Mouse (Mus musculus) forebrain, embryonic 13.5 days (tissue): Measurements from ENCODE around the gene Fbn1. TPM values are rescaled to one million over a fixed set of nuclear protein-coding genes. Genes with fewer than 3 reads are reported as not detected.
A peak's percentile ranks its signal among the peaks of the same experiment; 100 is the strongest.

Source experiments
- ATAC-seq: fragments of 200-750 bp; cut with Nextera tagmentation; 2 replicates; pipeline ENCODE4 v1.8.0; 2017
- H3K27ac ChIP-seq: fragments of 300-500 bp; sonication (generic); 2 replicates; pipeline ENCODE4 v1.5.1; 2015; ENCODE audit warnings: inconsistent platforms, mild to moderate bottlenecking, moderate library complexity
- H3K27me3 ChIP-seq: fragments of 300-500 bp; sonication (generic); 2 replicates; pipeline ENCODE4 v1.6.1; 2015; ENCODE audit warnings: mild to moderate bottlenecking, inconsistent platforms
- H3K36me3 ChIP-seq: fragments of 300-500 bp; sonication (generic); 2 replicates; pipeline ENCODE4 v1.6.1; 2015; ENCODE audit warnings: mild to moderate bottlenecking, inconsistent platforms; ENCODE audit not compliant: poor library complexity, severe bottlenecking
- H3K4me1 ChIP-seq: fragments of 300-500 bp; sonication (generic); 2 replicates; pipeline ENCODE4 v1.6.1; 2015; ENCODE audit warnings: inconsistent platforms
- H3K4me2 ChIP-seq: fragments of 300-500 bp; sonication (generic); 2 replicates; pipeline ENCODE4 v1.6.1; 2015; ENCODE audit warnings: inconsistent platforms, mild to moderate bottlenecking, moderate library complexity
- H3K4me3 ChIP-seq: fragments of 300-500 bp; sonication (generic); 2 replicates; pipeline ENCODE4 v1.5.1; 2015; ENCODE audit warnings: mild to moderate bottlenecking, inconsistent platforms
- H3K9ac ChIP-seq: fragments of 300-500 bp; sonication (generic); 2 replicates; pipeline ENCODE4 v1.6.1; 2015; ENCODE audit warnings: mild to moderate bottlenecking, inconsistent platforms
- H3K9me3 ChIP-seq: fragments of 300-500 bp; sonication (generic); replicated peaks from 2 replicates; pipeline ENCODE4 v1.6.1; 2016; ENCODE audit warnings: inconsistent platforms
- WGBS: fragments of 180-500 bp; shearing (Covaris S2); methylation state at CpG from one replicate; pipeline ENCODE4 v1.1.7; 2015; 5-methylcytosine and 5-hydroxymethylcytosine counted together
- polyA plus RNA-seq: library from polyadenylated mRNA; unstranded; fragments of >200 nt; fragmentation: Nextera tagmentation; extraction: Ambion mirVana; gene quantifications from 2 replicates; pipeline ENCODE4 v1.2.1, GENCODE M21; 2015

Gene Fbn1
- polyA plus RNA-seq, 1 experiment from 2014 or later = 1.8 TPM

- Histone ChIP-seq H3K27me3 (no peaks in the 10 kb centered on the region), H3K9ac (no peak overlapping the region), H3K36me3 (0 out of 2 replicates have a peak, but pooled peaks cover 5% of the 10 kb centered on the region), H3K4me2 (no peak overlapping the region), H3K27ac (no peak overlapping the region), H3K4me1 (no peaks in the 10 kb centered on the region), H3K9me3 (no peaks in the 10 kb centered on the region), H3K4me3 (no peak overlapping the region)
- no peak for ATAC-seq
- WGBS = 87% methylated on average over 7 of the region's 7 CpGs
Observed at GRCm38 (mm10) chr2:125382613-125383272, 125.0 kb downstream of the Fbn1 start.

GRCm38 (mm10) chr2:125380086-125380485, 127.7 kb downstream of the Fbn1 start:
- Histone ChIP-seq H3K4me1 (no peaks in the 10 kb centered on the region), H3K4me2 (no peak overlapping the region), H3K27ac (no peak overlapping the region), H3K27me3 (no peaks in the 10 kb centered on the region), H3K4me3 (no peak overlapping the region), H3K9ac (no peak overlapping the region), H3K9me3 (no peaks in the 10 kb centered on the region), H3K36me3 (0 out of 2 replicates have a peak, but pooled peaks cover 5% of the 10 kb centered on the region)
- no peak for ATAC-seq
- 92% methylated on average over 2 of the region's 2 CpGs for WGBS

GRCm38 (mm10) chr2:125379206-125379605, 128.6 kb downstream of the Fbn1 start:
- H3K9me3 ChIP-seq = no peaks in the 10 kb centered on the region
- H3K4me3 ChIP-seq = no peak overlapping the region
- no peaks in the 10 kb centered on the region for H3K4me1 ChIP-seq
- 0 out of 2 replicates have a peak, but pooled peaks cover 5% of the 10 kb centered on the region for H3K36me3 ChIP-seq
- no peak for ATAC-seq
- no peak overlapping the region for H3K27ac ChIP-seq
- 93% methylated on average over 2 of the region's 2 CpGs for WGBS
- H3K4me2 ChIP-seq = no peak overlapping the region
- H3K9ac ChIP-seq = no peak overlapping the region
- no peaks in the 10 kb centered on the region for H3K27me3 ChIP-seq

GRCm38 (mm10) chr2:125375926-125376325, 131.9 kb downstream of the Fbn1 start:
- ATAC-seq = no peak
- Histone ChIP-seq H3K27ac (no peak overlapping the region), H3K36me3 (no peaks in the 10 kb centered on the region), H3K4me1 (no peaks in the 10 kb centered on the region), H3K4me3 (no peak overlapping the region), H3K9me3 (no peaks in the 10 kb centered on the region), H3K4me2 (no peak overlapping the region), H3K9ac (no peak overlapping the region), H3K27me3 (no peaks in the 10 kb centered on the region)
- 88% methylated on average over 5 of the region's 5 CpGs for WGBS

- H3K4me2 ChIP-seq = no peak overlapping the region
- no peak overlapping the region for H3K9ac ChIP-seq
- H3K36me3 ChIP-seq = no peaks in the 10 kb centered on the region
- WGBS = 73% methylated on average over 10 of the region's 10 CpGs
- H3K27me3 ChIP-seq = no peaks in the 10 kb centered on the region
- H3K4me3 ChIP-seq = no peak overlapping the region
- no peaks in the 10 kb centered on the region for H3K9me3 ChIP-seq
- H3K4me1 ChIP-seq = no peaks in the 10 kb centered on the region
- H3K27ac ChIP-seq = no peak overlapping the region
- no peak for ATAC-seq
Observed at GRCm38 (mm10) chr2:125375301-125375700, 132.5 kb downstream of the Fbn1 start.

- 96% methylated on average over 8 of the region's 8 CpGs for WGBS
- H3K9ac ChIP-seq = no peak overlapping the region
- no peak overlapping the region for H3K4me2 ChIP-seq
- no peak overlapping the region for H3K27ac ChIP-seq
- H3K4me3 ChIP-seq = no peak overlapping the region
- H3K36me3 ChIP-seq = peaks cover 19% of the 10 kb centered on the region
- H3K27me3 ChIP-seq = no peaks in the 10 kb centered on the region
- no peak for ATAC-seq
- no peaks in the 10 kb centered on the region for H3K9me3 ChIP-seq
- no peaks in the 10 kb centered on the region for H3K4me1 ChIP-seq
Observed at GRCm38 (mm10) chr2:125369666-125370065, 138.1 kb downstream of the Fbn1 start.

GRCm38 (mm10) chr2:125368616-125369015, 139.2 kb downstream of the Fbn1 start:
- H3K9ac ChIP-seq = no peak overlapping the region
- no peak overlapping the region for H3K4me3 ChIP-seq
- H3K36me3 ChIP-seq = peaks cover 19% of the 10 kb centered on the region
- H3K27me3 ChIP-seq = no peaks in the 10 kb centered on the region
- ATAC-seq = no peak
- 81% methylated on average over 4 of the region's 4 CpGs for whole genome bisulfite sequencing
- H3K9me3 ChIP-seq = no peaks in the 10 kb centered on the region
- H3K4me2 ChIP-seq = no peak overlapping the region
- H3K27ac ChIP-seq = no peak overlapping the region
- H3K4me1 ChIP-seq = no peaks in the 10 kb centered on the region

- Histone ChIP-seq H3K9ac (no peak overlapping the region), H3K27me3 (no peaks in the 10 kb centered on the region), H3K4me1 (no peaks in the 10 kb centered on the region), H3K27ac (no peak overlapping the region), H3K36me3 (peaks cover 37% of the 10 kb centered on the region), H3K4me3 (no peak overlapping the region), H3K4me2 (no peak overlapping the region), H3K9me3 (no peaks in the 10 kb centered on the region)
- 95% methylated on average over 4 of the region's 4 CpGs for WGBS
- ATAC-seq = no peak
Observed at GRCm38 (mm10) chr2:125361661-125362060, 146.1 kb downstream of the Fbn1 start.

GRCm38 (mm10) chr2:125356486-125356885, 151.3 kb downstream of the Fbn1 start:
- Histone ChIP-seq H3K9me3 (no peaks in the 10 kb centered on the region), H3K4me2 (no peak overlapping the region), H3K27me3 (no peaks in the 10 kb centered on the region), H3K9ac (no peak overlapping the region), H3K27ac (no peak overlapping the region), H3K36me3 (peaks cover 6% of the 10 kb centered on the region), H3K4me1 (peaks cover 7% of the 10 kb centered on the region; the same call in 1 of the 2 replicates), H3K4me3 (no peak overlapping the region)
- no peak for ATAC-seq
- WGBS = 90% methylated on average over 3 of the region's 3 CpGs

- H3K27ac ChIP-seq = no peak overlapping the region
- ATAC-seq = no peak
Observed at GRCm38 (mm10) chr2:125356068-125356467, 151.7 kb downstream of the Fbn1 start.

GRCm38 (mm10) chr2:125355216-125355971, 152.4 kb downstream of the Fbn1 start:
- Histone ChIP-seq H3K36me3 (peaks cover 11% of the 10 kb centered on the region), H3K4me1 (peaks cover 7% of the 10 kb centered on the region; the same call in 1 of the 2 replicates), H3K4me2 (no peak overlapping the region), H3K27me3 (no peaks in the 10 kb centered on the region), H3K9ac (no peak overlapping the region), H3K9me3 (no peaks in the 10 kb centered on the region), H3K27ac (no peak overlapping the region), H3K4me3 (no peak overlapping the region)
- WGBS = 79% methylated on average over 11 of the region's 11 CpGs
- ATAC-seq = no peak

More at GRCm38 (mm10) chr2:125356068-125356467, 151.7 kb downstream of the Fbn1 start:
- 95% methylated on average over 5 of the region's 5 CpGs for WGBS
- H3K9me3 ChIP-seq = no peaks in the 10 kb centered on the region
- H3K27me3 ChIP-seq = no peaks in the 10 kb centered on the region
- peaks cover 6% of the 10 kb centered on the region for H3K36me3 ChIP-seq
- H3K4me2 ChIP-seq = no peak overlapping the region
- no peak overlapping the region for H3K9ac ChIP-seq
- H3K4me3 ChIP-seq = no peak overlapping the region
- peaks cover 7% of the 10 kb centered on the region; the same call in 1 of the 2 replicates for H3K4me1 ChIP-seq

GRCm38 (mm10) chr2:125354587-125354986, 153.2 kb downstream of the Fbn1 start:
- Histone ChIP-seq H3K36me3 (peaks cover 8% of the 10 kb centered on the region), H3K9me3 (no peaks in the 10 kb centered on the region), H3K4me1 (peaks cover 7% of the 10 kb centered on the region; the same call in 1 of the 2 replicates), H3K9ac (no peak overlapping the region), H3K4me3 (no peak overlapping the region), H3K4me2 (no peak overlapping the region), H3K27me3 (no peaks in the 10 kb centered on the region), H3K27ac (no peak overlapping the region)
- 77% methylated on average over 11 of the region's 11 CpGs for WGBS
- ATAC-seq = peak; percentile 38; the same call in 1 of the 2 replicates
